Mouse (Mus musculus) skeletal muscle tissue, adult 2 months (tissue): ENCODE data around the gene Apbb2.

Experiments used
- DNase-seq: peaks from one replicate; pipeline ENCODE4 v3.0.0-alpha.2; 2012; ENCODE audit warnings: low read depth, low spot score

The Apbb2 gene

GRCm38 (mm10) chr5:66618597-66618996 lies at the start of gene Apbb2:
Gene Apbb2 (minus strand): TSS chr5:66618784.
- DNase-seq = peak; percentile 90

GRCm38 (mm10) chr5:66654220-66654619 lies 35.6 kb upstream of the Apbb2 start:
- DNase-seq = peak; percentile 42

GRCm38 (mm10) chr5:66647504-66647903 lies 28.9 kb upstream of the Apbb2 start:
- no peak for DNase-seq

GRCm38 (mm10) chr5:66643260-66643659 lies 24.7 kb upstream of the Apbb2 start:
- no peak for DNase-seq

- no peak for DNase-seq
These were observed 23.6 kb upstream of the Apbb2 start for GRCm38 (mm10) chr5:66642156-66642555.

- no peak for DNase-seq
These were observed 17.0 kb upstream of the Apbb2 start for GRCm38 (mm10) chr5:66635459-66636079.

- DNase-seq = no peak
These were observed 9.2 kb upstream of the Apbb2 start for GRCm38 (mm10) chr5:66627805-66628204.

- DNase-seq = peak; percentile 65
These were observed 1.6 kb upstream of the Apbb2 start for GRCm38 (mm10) chr5:66620191-66620625.

- no peak for DNase-seq
These were observed 1.1 kb upstream of the Apbb2 start for GRCm38 (mm10) chr5:66619675-66620074.

GRCm38 (mm10) chr5:66619195-66619594 lies 611 bp upstream of the Apbb2 start:
- DNase-seq = no peak

GRCm38 (mm10) chr5:66617921-66618460 lies 593 bp downstream of the Apbb2 start:
- no peak for DNase-seq

- DNase-seq = no peak
These were observed 3.6 kb downstream of the Apbb2 start for GRCm38 (mm10) chr5:66614940-66615339.

GRCm38 (mm10) chr5:66613725-66614124 lies 4.9 kb downstream of the Apbb2 start:
- no peak for DNase-seq

- DNase-seq = peak; percentile 60
These were observed 5.6 kb downstream of the Apbb2 start for GRCm38 (mm10) chr5:66612964-66613363.

- no peak for DNase-seq
These were observed 6.7 kb downstream of the Apbb2 start for GRCm38 (mm10) chr5:66611851-66612250.

GRCm38 (mm10) chr5:66611361-66611760 lies 7.2 kb downstream of the Apbb2 start:
- DNase-seq = no peak

GRCm38 (mm10) chr5:66610270-66610669 lies 8.3 kb downstream of the Apbb2 start:
- DNase-seq = no peak

GRCm38 (mm10) chr5:66609306-66609705 lies 9.3 kb downstream of the Apbb2 start:
- no peak for DNase-seq

GRCm38 (mm10) chr5:66607801-66608200 lies 10.8 kb downstream of the Apbb2 start:
- no peak for DNase-seq

GRCm38 (mm10) chr5:66607201-66607600 lies 11.4 kb downstream of the Apbb2 start:
- no peak for DNase-seq

GRCm38 (mm10) chr5:66605636-66606035 lies 12.9 kb downstream of the Apbb2 start:
- DNase-seq = no peak

- DNase-seq = no peak
These were observed 14.2 kb downstream of the Apbb2 start for GRCm38 (mm10) chr5:66604423-66604822.

GRCm38 (mm10) chr5:66603746-66604145 lies 14.8 kb downstream of the Apbb2 start:
- no peak for DNase-seq

- DNase-seq = no peak
These were observed 15.4 kb downstream of the Apbb2 start for GRCm38 (mm10) chr5:66603223-66603622.
